Mouse (Mus musculus): ENCODE results near the gene Zfp553.

DNA sequence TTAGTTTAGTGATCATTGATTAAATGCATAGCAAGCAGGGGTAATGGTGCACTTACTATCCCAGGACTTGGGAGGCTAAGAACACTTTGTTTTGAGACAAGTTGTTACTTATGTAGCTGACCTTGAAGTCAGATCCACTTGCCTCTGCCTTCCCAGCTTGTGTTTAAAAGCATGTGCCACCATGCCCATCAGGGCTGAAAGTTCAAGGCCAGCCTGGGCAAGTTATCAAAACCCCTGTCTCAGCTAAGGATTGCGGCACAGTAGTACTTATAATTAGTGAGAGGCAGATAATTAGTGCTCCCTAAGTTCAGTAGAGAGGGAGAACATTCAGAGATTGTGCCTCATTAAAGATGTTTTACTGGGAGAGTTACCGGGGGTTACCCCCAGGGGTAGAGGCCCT is 1.9 kb downstream of the Zfp553 start:
- no peak for TF ChIP-seq CTCF (IDR thresholded peaks at IDR 0.05; ENCODE audit: insufficient read depth, low read length)
- TF ChIP-seq POLR2A (IDR thresholded peaks at IDR 0.05; ENCODE audit: borderline replicate concordance, extremely low read depth, low read depth, low read length) = no peak

Measured in lung, adult 2 months (tissue).